Mouse (Mus musculus) cortical plate, adult 2 months (tissue): ENCODE measurements around the gene Ccdc148.

Source experiments
- CTCF ChIP-seq: fragments of 200-500 bp; IDR thresholded peaks from 2 replicates; pipeline ENCODE4 v1.5.1; 2011; ENCODE audit warnings: mild to moderate bottlenecking, control low read depth, low read length; ENCODE audit not compliant: insufficient read depth; ENCODE audit errors: extremely low read depth
- POLR2A ChIP-seq: fragments of 200-500 bp; IDR thresholded peaks from 2 replicates; pipeline ENCODE4 v1.6.1; 2011; ENCODE audit warnings: mild to moderate bottlenecking, low read length, control low read depth; ENCODE audit not compliant: insufficient read depth; ENCODE audit errors: extremely low read depth

- TF ChIP-seq CTCF: no peak
- TF ChIP-seq POLR2A: no peak
These were observed 2.4 kb downstream of the Ccdc148 start for GRCm38 (mm10) chr2:59158117-59158516.
